Mouse (Mus musculus): ENCODE data around the gene H2al1g. TPM values are rescaled to one million over a fixed set of nuclear protein-coding genes. Genes with fewer than 3 reads are reported as not detected.
"Not testable (repeated sequence)": the region's sequence is repeated elsewhere in the genome, so short reads cannot be mapped to it uniquely, and the experiment has no call there.

H2al1g gene
- not detected for total RNA-seq (2021)
- long read RNA-seq, experiment 1, result 0 reads
- long read RNA-seq, experiment 2, result 0 reads

GRCm38 (mm10) chrX:11317956-11318355 lies at the start of gene H2al1g:
Gene H2al1g, plus strand, starts transcription at chrX:11318256.
- not testable (repeated sequence) for DNase-seq

- DNase-seq, result peak; percentile 9 to 28
Observed at GRCm38 (mm10) chrX:11269074-11269473, 49.0 kb upstream of the H2al1g start.

- DNase-seq, result no peak
Observed at GRCm38 (mm10) chrX:11273190-11273589, 44.9 kb upstream of the H2al1g start.

GRCm38 (mm10) chrX:11277083-11277482 lies 41.0 kb upstream of the H2al1g start:
- DNase-seq, result no peak

GRCm38 (mm10) chrX:11280741-11281140 lies 37.3 kb upstream of the H2al1g start:
- no peak for DNase-seq

GRCm38 (mm10) chrX:11288306-11288882 lies 29.7 kb upstream of the H2al1g start:
- peak; percentile 1 to 11 for DNase-seq

GRCm38 (mm10) chrX:11289244-11289643 lies 28.8 kb upstream of the H2al1g start:
- DNase-seq, result no peak

GRCm38 (mm10) chrX:11298957-11299356 lies 19.1 kb upstream of the H2al1g start, which contains the start of gene H2al1a:
Gene H2al1a, plus strand, starts transcription at chrX:11299257.
- DNase-seq, result not testable (repeated sequence)

- not testable (repeated sequence) for DNase-seq
Observed at GRCm38 (mm10) chrX:11302132-11302531, 15.9 kb upstream of the H2al1g start, which contains the start of gene H2al1b. Gene H2al1b, plus strand, starts transcription at chrX:11302432.

- not testable (repeated sequence) for DNase-seq
Observed at GRCm38 (mm10) chrX:11305355-11305754, 12.7 kb upstream of the H2al1g start, which contains the start of gene H2al1c. Gene H2al1c, plus strand, starts transcription at chrX:11305655.

- not testable (repeated sequence) for DNase-seq
Observed at GRCm38 (mm10) chrX:11308524-11308923, 9.5 kb upstream of the H2al1g start, which contains the start of gene H2al1d. Gene H2al1d, plus strand, starts transcription at chrX:11308824.

GRCm38 (mm10) chrX:11311634-11312033 lies 6.4 kb upstream of the H2al1g start, which contains the start of gene H2al1e:
Gene H2al1e, plus strand, starts transcription at chrX:11311934.
- DNase-seq, result not testable (repeated sequence)

- not testable (repeated sequence) for DNase-seq
Observed at GRCm38 (mm10) chrX:11314858-11315257, 3.2 kb upstream of the H2al1g start, which contains the start of gene H2al1f. Gene H2al1f, plus strand, starts transcription at chrX:11315158.

GRCm38 (mm10) chrX:11321192-11321591 lies 3.1 kb downstream of the H2al1g start, which contains the start of gene H2al1h:
Gene H2al1h, plus strand, starts transcription at chrX:11321492.
- not testable (repeated sequence) for DNase-seq

- not testable (repeated sequence) for DNase-seq
Observed at GRCm38 (mm10) chrX:11324359-11324758, 6.3 kb downstream of the H2al1g start, which contains the start of gene H2al1i. Gene H2al1i, plus strand, starts transcription at chrX:11324659.

- DNase-seq, result not testable (repeated sequence)
Observed at GRCm38 (mm10) chrX:11327522-11327921, 9.5 kb downstream of the H2al1g start, which contains the start of gene H2al1j. Gene H2al1j, plus strand, starts transcription at chrX:11327822.

GRCm38 (mm10) chrX:11345762-11346161 lies 27.7 kb downstream of the H2al1g start:
- DNase-seq, result no peak

GRCm38 (mm10) chrX:11346756-11347155 lies 28.7 kb downstream of the H2al1g start:
- DNase-seq, result no peak

- no peak for DNase-seq
Observed at GRCm38 (mm10) chrX:11360823-11361222, 42.8 kb downstream of the H2al1g start.

- no peak for DNase-seq
Observed at GRCm38 (mm10) chrX:11361261-11361660, 43.2 kb downstream of the H2al1g start.

GRCm38 (mm10) chrX:11363890-11364289 lies 45.8 kb downstream of the H2al1g start:
- DNase-seq, result peak; percentile 4 to 38

GRCm38 (mm10) chrX:11365151-11365550 lies 47.1 kb downstream of the H2al1g start:
- DNase-seq, result no peak

Measured in adrenal gland, postnatal 36 days (tissue).